Mouse (Mus musculus) hindbrain, embryonic 14.5 days (tissue): ENCODE data around the gene Gm13023. TPM values are rescaled to one million over a fixed set of nuclear protein-coding genes. Genes with fewer than 3 reads are reported as not detected.
"Not testable (repeated sequence)": the region's sequence is repeated elsewhere in the genome, so short reads cannot be mapped to it uniquely, and the experiment has no call there.

ENCODE experiments used
- ATAC-seq: fragments of 200-750 bp; cut with Nextera tagmentation; 2 replicates; pipeline ENCODE4 v1.8.0; 2017; ENCODE audit warnings: moderate number of reproducible peaks, mild to moderate bottlenecking, moderate TSS enrichment, moderate library complexity; ENCODE audit not compliant: low FRiP score
- DNase-seq: peaks from one replicate; pipeline ENCODE4 v3.0.0-alpha.2; 2015; ENCODE audit warnings: low spot score
- H3K27ac ChIP-seq: fragments of 300-500 bp; sonication (generic); 2 replicates; pipeline ENCODE4 v1.5.1; 2014; ENCODE audit warnings: mild to moderate bottlenecking, moderate library complexity
- H3K27me3 ChIP-seq: fragments of 300-500 bp; sonication (generic); 2 replicates; pipeline ENCODE4 v1.6.1; 2014; ENCODE audit warnings: mild to moderate bottlenecking, low read length, mixed read lengths; ENCODE audit not compliant: control insufficient read depth, insufficient read depth
- H3K36me3 ChIP-seq: fragments of 300-500 bp; sonication (generic); replicated peaks from 2 replicates; pipeline ENCODE4 v1.6.1; 2014; ENCODE audit not compliant: control insufficient read depth, insufficient read depth
- H3K4me1 ChIP-seq: fragments of 300-500 bp; sonication (generic); replicated peaks from 2 replicates; pipeline ENCODE4 v1.6.1; 2014; ENCODE audit warnings: antibody characterized with exemption, low read length, mixed read lengths; ENCODE audit not compliant: control insufficient read depth, insufficient read depth
- H3K4me2 ChIP-seq: fragments of 300-500 bp; sonication (generic); replicated peaks from 2 replicates; pipeline ENCODE4 v1.6.1; 2014; ENCODE audit warnings: mild to moderate bottlenecking, moderate library complexity
- H3K4me3 ChIP-seq: fragments of 300-500 bp; sonication (generic); replicated peaks from 2 replicates; pipeline ENCODE4 v1.5.1; 2014; ENCODE audit warnings: mild to moderate bottlenecking, low read length
- H3K9ac ChIP-seq: fragments of 300-500 bp; sonication (generic); 2 replicates; pipeline ENCODE4 v1.6.1; 2014
- H3K9me3 ChIP-seq: fragments of 300-500 bp; sonication (generic); 2 replicates; pipeline ENCODE4 v1.6.1; 2016; ENCODE audit warnings: low read length; ENCODE audit not compliant: control insufficient read depth
- WGBS: fragments of 180-500 bp; shearing (Covaris S2); extraction: QIAGEN DNeasy Blood & Tissue Kit; methylation state at CpG from one replicate; pipeline ENCODE4 v1.1.7; 2014; 5-methylcytosine and 5-hydroxymethylcytosine counted together
- polyA plus RNA-seq: library from polyadenylated mRNA; unstranded; fragments of >200 nt; fragmentation: Nextera tagmentation; extraction: Ambion mirVana; gene quantifications from 2 replicates; pipeline ENCODE4 v1.2.1, GENCODE M21; 2014

Gm13023 gene
- polyA plus RNA-seq: not detected in 2 replicates

- H3K36me3 ChIP-seq: not testable (repeated sequence)
Observed at GRCm38 (mm10) chr4:143789052-143789451, at the start of gene Gm13023. Gm13023 (plus strand) TSS chr4:143789352.

GRCm38 (mm10) chr4:143815993-143816392 is 26.8 kb downstream of the Gm13023 start, which contains the start of gene Gm13084:
Gm13084 (minus strand) TSS chr4:143816093.
- Histone ChIP-seq H3K27me3 (no peaks in the 10 kb centered on the region), H3K27ac (no peak within 1 kb of the TSS)

More at GRCm38 (mm10) chr4:143789052-143789451, at the start of gene Gm13023:
- ATAC-seq, H3K4me1 ChIP-seq, DNase-seq, H3K27ac ChIP-seq, H3K9ac ChIP-seq, H3K4me2 ChIP-seq, H3K4me3 ChIP-seq, H3K27me3 ChIP-seq: not testable (repeated sequence)
- peaks cover 15% of the 10 kb centered on the region; the same call in 1 of the 2 replicates for H3K9me3 ChIP-seq
- 92% methylated on average over 3 of the region's 3 CpGs for WGBS

More at GRCm38 (mm10) chr4:143815993-143816392, 26.8 kb downstream of the Gm13023 start, which contains the start of gene Gm13084:
- Histone ChIP-seq H3K4me3 (no peak within 1 kb of the TSS), H3K9ac (no peak within 1 kb of the TSS), H3K4me1 (no peaks in the 10 kb centered on the region), H3K4me2 (no peak within 1 kb of the TSS), H3K36me3 (no peaks in the 10 kb centered on the region), H3K9me3 (peaks cover 23% of the 10 kb centered on the region; the same call in 1 of the 2 replicates)
- 85% methylated on average over 2 of the region's 2 CpGs for WGBS
- no peak for ATAC-seq
- no peak for DNase-seq

Other genes starting within 250 kb of the Gm13023 start
- gene BC080695, start 237.7 kb upstream of the Gm13023 start, polyA plus RNA-seq: not detected in 2 replicates
- gene Gm13057, start 237.6 kb upstream of the Gm13023 start, polyA plus RNA-seq: not detected in 2 replicates
- not detected in 2 replicates for gene Gm13083, start 174.3 kb upstream of the Gm13023 start, polyA plus RNA-seq
- gene Gm13088, start 132.1 kb upstream of the Gm13023 start, polyA plus RNA-seq: not detected in 2 replicates
- not detected in 2 replicates for gene Gm13089, start 86.6 kb upstream of the Gm13023 start, polyA plus RNA-seq
- not detected in 2 replicates for gene Gm13078, start 69.9 kb upstream of the Gm13023 start, polyA plus RNA-seq
- not detected in 2 replicates for gene Gm13084, start 26.7 kb downstream of the Gm13023 start, polyA plus RNA-seq
- gene Gm13103, start 57.1 kb downstream of the Gm13023 start, polyA plus RNA-seq: not detected in 2 replicates
- gene Pramef6, start 111.0 kb downstream of the Gm13023 start, polyA plus RNA-seq: not detected in 2 replicates
- not detected in 2 replicates for gene Pramef25, start 161.7 kb downstream of the Gm13023 start, polyA plus RNA-seq
- gene Gm13101, start 177.6 kb downstream of the Gm13023 start, polyA plus RNA-seq: not detected in 2 replicates
- gene Pramef17, start 205.0 kb downstream of the Gm13023 start, polyA plus RNA-seq: not detected in 2 replicates